Mouse (Mus musculus): ENCODE data around the gene Defb13. TPM values are rescaled to one million over a fixed set of nuclear protein-coding genes. Genes with fewer than 3 reads are reported as not detected.
"Not testable (repeated sequence)": the region's sequence is repeated elsewhere in the genome, so short reads cannot be mapped to it uniquely, and the experiment has no call there.

Gene Defb13
- not detected in 2 replicates for polyA plus RNA-seq (2014; fragmentation: Nextera tagmentation; extraction: Ambion mirVana)

DNA sequence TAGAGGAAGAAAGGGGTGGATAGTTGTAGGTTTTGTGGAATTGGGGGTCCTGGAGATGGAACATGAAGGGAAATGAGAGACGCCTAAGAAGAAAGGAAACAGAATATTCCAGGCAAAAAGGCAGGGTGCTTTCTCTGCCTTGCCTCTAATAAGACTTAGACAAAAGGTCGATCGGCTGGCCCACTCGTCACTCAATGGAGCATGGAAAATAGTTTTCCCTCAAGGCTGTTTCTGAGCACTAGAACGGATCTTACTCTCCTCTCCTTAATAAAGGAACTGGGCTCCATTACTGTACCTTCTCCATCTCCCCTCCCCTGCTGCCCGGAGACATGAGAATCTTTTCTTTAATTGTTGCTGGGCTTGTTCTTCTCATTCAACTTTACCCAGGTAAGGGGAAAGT is at the start of gene Defb13:
Gene Defb13, plus strand, starts transcription at position 301 of the 400 bp plus-strand sequence.
- H3K4me3 ChIP-seq (ENCODE audit: low read depth, low read length), result no peak within 1 kb of the TSS
- no peak for ATAC-seq (replicated peaks; ENCODE audit: low FRiP score)
- H3K4me1 ChIP-seq (replicated peaks; ENCODE audit: control insufficient read depth, insufficient read depth, low read length), result no peaks in the 10 kb centered on the region
- no peak for DNase-seq (ENCODE audit: low spot score)
- H3K27ac ChIP-seq (ENCODE audit: low read depth, low read length), result no peak within 1 kb of the TSS
- no peaks in the 10 kb centered on the region for H3K36me3 ChIP-seq (ENCODE audit: control insufficient read depth, insufficient read depth, low read length)
- H3K27me3 ChIP-seq (replicated peaks; ENCODE audit: control insufficient read depth, insufficient read depth, low read length), result no peaks in the 10 kb centered on the region
- H3K9me3 ChIP-seq (ENCODE audit: control insufficient read depth, low read length), result no peaks in the 10 kb centered on the region
- H3K9ac ChIP-seq (ENCODE audit: low read depth, low read length), result no peak within 1 kb of the TSS
- 85% methylated on average over 6 of the region's 6 CpGs for WGBS
- H3K4me2 ChIP-seq, result no peak within 1 kb of the TSS

DNA sequence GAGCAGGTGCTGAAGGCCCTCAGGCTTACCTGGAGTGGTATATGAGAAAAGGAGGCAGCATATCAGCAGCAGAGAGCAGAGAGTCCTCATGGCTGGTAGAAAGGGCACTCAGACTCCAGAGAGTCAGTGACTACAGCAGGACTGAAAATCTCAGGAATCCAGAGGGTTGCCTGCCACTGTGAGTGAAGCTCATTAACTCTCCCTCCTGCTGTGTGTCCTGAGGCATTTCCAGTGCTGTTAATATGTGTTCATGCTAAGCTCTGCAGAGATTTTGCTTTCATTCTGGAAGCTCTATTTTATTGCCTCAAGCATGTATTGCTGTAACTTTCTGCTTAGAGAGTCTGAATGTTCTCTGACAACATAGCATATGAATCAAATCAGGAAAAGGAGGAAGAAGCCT is 40.3 kb upstream of the Defb13 start, which contains the start of gene Defb11:
Gene Defb11, minus strand, starts transcription at position 123 of the 400 bp plus-strand sequence.
- H3K4me2 ChIP-seq; H3K9me3 ChIP-seq (ENCODE audit: control insufficient read depth, low read length); ATAC-seq (replicated peaks; ENCODE audit: low FRiP score); H3K36me3 ChIP-seq (ENCODE audit: control insufficient read depth, insufficient read depth, low read length); H3K9ac ChIP-seq (ENCODE audit: low read depth, low read length); H3K27ac ChIP-seq (ENCODE audit: low read depth, low read length); H3K27me3 ChIP-seq (replicated peaks; ENCODE audit: control insufficient read depth, insufficient read depth, low read length); H3K4me3 ChIP-seq (ENCODE audit: low read depth, low read length); DNase-seq (ENCODE audit: low spot score); H3K4me1 ChIP-seq (replicated peaks; ENCODE audit: control insufficient read depth, insufficient read depth, low read length): not testable (repeated sequence)

DNA sequence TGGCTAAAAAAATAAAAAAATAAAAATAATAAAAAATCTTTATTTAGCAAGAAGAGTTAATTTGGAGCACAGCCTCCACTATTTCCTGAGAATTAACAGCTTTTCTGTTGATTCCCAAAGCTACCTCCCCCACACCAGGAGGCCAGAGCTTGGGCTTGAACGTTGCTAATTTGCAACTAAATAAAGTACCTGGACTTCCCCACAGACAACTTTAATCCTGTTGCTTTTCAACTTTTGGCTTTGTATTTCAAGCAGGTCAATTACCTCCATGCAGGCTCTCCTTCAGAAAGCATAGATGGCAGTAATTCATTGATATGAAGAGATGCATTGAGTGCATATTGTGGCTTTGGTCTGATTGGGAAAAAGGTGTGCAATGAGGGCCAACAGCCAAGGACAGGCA is 34.6 kb upstream of the Defb13 start:
- Histone ChIP-seq H3K9me3 (ENCODE audit: control insufficient read depth, low read length) (no peaks in the 10 kb centered on the region), H3K4me3 (ENCODE audit: low read depth, low read length) (no peak overlapping the region), H3K27me3 (replicated peaks; ENCODE audit: control insufficient read depth, insufficient read depth, low read length) (no peaks in the 10 kb centered on the region), H3K9ac (ENCODE audit: low read depth, low read length) (no peak overlapping the region), H3K27ac (ENCODE audit: low read depth, low read length) (no peak overlapping the region), H3K36me3 (ENCODE audit: control insufficient read depth, insufficient read depth, low read length) (no peaks in the 10 kb centered on the region), H3K4me1 (replicated peaks; ENCODE audit: control insufficient read depth, insufficient read depth, low read length) (no peaks in the 10 kb centered on the region), H3K4me2 (no peak overlapping the region)
- 28% methylated on average over 1 of the region's 1 CpGs for WGBS
- ATAC-seq (replicated peaks; ENCODE audit: low FRiP score) (no peak), DNase-seq (ENCODE audit: low spot score) (no peak)

DNA sequence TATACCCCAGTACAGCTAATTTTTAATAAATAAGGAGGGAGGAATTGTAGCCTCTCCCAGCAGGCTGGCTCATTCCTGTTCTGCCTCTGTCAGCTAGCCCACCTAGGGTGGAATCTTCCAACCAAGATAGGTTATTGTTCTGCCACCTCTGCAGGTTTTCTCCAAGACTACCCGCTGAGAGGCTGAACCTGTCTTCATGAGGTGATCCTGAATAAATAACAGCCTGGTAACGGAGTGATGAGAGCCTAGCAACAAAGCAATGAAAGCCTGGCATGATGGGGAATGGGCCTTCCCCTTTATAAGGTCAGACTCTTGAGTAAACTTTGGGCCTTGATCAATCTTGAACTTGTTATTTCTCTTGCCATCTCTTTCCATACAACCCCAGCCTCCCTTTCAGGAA is 34.0 kb upstream of the Defb13 start:
- H3K27ac ChIP-seq (ENCODE audit: low read depth, low read length), result no peak overlapping the region
- H3K4me1 ChIP-seq (replicated peaks; ENCODE audit: control insufficient read depth, insufficient read depth, low read length), result no peaks in the 10 kb centered on the region
- no peak overlapping the region for H3K4me3 ChIP-seq (ENCODE audit: low read depth, low read length)
- no peaks in the 10 kb centered on the region for H3K27me3 ChIP-seq (replicated peaks; ENCODE audit: control insufficient read depth, insufficient read depth, low read length)
- H3K4me2 ChIP-seq, result no peak overlapping the region
- no peak for ATAC-seq (replicated peaks; ENCODE audit: low FRiP score)
- H3K36me3 ChIP-seq (ENCODE audit: control insufficient read depth, insufficient read depth, low read length), result no peaks in the 10 kb centered on the region
- 22% methylated on average over 2 of the region's 2 CpGs for WGBS
- no peak overlapping the region for H3K9ac ChIP-seq (ENCODE audit: low read depth, low read length)
- no peak for DNase-seq (ENCODE audit: low spot score)
- no peaks in the 10 kb centered on the region for H3K9me3 ChIP-seq (ENCODE audit: control insufficient read depth, low read length)

DNA sequence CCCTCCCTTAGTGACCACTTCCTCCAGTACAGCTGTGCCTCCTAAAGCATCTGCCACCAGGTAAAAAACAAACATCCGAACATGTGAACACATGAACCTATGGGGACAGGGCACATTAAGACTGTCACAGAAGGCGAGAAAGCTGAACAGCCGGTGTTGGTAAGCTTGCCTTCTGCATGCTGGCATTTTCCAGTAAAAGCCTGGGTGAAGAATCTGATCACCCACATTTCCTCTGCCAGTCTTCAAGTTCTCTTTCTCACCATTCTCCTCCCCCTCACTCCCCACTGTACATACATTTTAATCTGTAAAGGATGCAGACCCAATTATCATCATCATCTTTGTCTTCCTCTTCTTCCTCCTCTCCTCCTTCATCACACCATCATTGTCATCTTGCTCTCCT is 30.9 kb upstream of the Defb13 start:
- Histone ChIP-seq H3K27me3 (replicated peaks; ENCODE audit: control insufficient read depth, insufficient read depth, low read length) (no peaks in the 10 kb centered on the region), H3K36me3 (ENCODE audit: control insufficient read depth, insufficient read depth, low read length) (no peaks in the 10 kb centered on the region), H3K9me3 (ENCODE audit: control insufficient read depth, low read length) (no peaks in the 10 kb centered on the region), H3K27ac (ENCODE audit: low read depth, low read length) (no peak overlapping the region), H3K4me3 (ENCODE audit: low read depth, low read length) (no peak overlapping the region), H3K4me1 (replicated peaks; ENCODE audit: control insufficient read depth, insufficient read depth, low read length) (no peaks in the 10 kb centered on the region), H3K4me2 (no peak overlapping the region), H3K9ac (ENCODE audit: low read depth, low read length) (no peak overlapping the region)
- DNase-seq (ENCODE audit: low spot score) (no peak), ATAC-seq (replicated peaks; ENCODE audit: low FRiP score) (no peak)
- 78% methylated on average over 3 of the region's 3 CpGs for WGBS

DNA sequence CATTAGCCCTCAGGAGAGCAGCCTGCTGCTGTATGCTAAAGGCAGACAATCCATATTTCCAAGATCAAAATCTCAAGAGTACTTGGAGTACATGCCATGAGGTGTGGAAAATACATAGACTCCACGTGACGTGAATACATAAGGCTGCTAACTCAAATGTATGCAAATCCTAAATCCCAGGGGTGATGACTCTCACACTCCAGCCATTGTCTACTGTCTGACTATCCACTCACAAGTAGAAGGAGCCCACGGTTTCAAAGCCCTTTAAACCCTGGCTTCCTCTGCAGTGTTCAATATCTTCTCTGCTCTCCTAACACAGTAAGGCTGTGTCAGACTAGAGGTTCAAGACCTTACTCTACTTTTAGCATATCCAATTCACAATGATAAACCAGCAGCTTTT is 15.8 kb upstream of the Defb13 start:
- not testable (repeated sequence) for H3K9me3 ChIP-seq (ENCODE audit: control insufficient read depth, low read length); DNase-seq (ENCODE audit: low spot score); H3K4me3 ChIP-seq (ENCODE audit: low read depth, low read length); H3K4me2 ChIP-seq; H3K27ac ChIP-seq (ENCODE audit: low read depth, low read length); H3K9ac ChIP-seq (ENCODE audit: low read depth, low read length); H3K4me1 ChIP-seq (replicated peaks; ENCODE audit: control insufficient read depth, insufficient read depth, low read length); H3K36me3 ChIP-seq (ENCODE audit: control insufficient read depth, insufficient read depth, low read length); ATAC-seq (replicated peaks; ENCODE audit: low FRiP score); H3K27me3 ChIP-seq (replicated peaks; ENCODE audit: control insufficient read depth, insufficient read depth, low read length)
- WGBS, result 80% methylated on average over 3 of the region's 3 CpGs

DNA sequence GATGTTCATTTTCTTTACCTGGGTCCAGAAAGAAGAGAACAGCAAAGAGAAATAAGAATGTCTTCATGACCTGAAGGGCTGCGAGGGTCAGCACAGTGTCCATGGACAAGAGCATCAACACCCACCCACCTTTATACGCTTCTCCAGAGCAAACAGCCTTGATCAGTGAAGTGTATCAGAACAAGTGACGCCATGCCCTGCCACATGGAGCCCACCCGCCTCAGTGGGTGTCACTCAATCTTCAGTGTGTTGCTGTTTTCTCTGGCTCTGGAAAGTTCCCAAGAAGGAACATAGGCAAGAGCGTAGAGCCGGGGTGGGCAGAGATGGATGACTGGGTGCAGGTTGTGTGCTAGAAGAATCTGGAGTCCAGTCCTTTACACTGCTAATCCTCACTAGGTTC is 14.0 kb upstream of the Defb13 start, which contains the start of gene Defb15:
Gene Defb15, minus strand, starts transcription at position 101 of the 400 bp plus-strand sequence.
- Histone ChIP-seq H3K4me3 (ENCODE audit: low read depth, low read length) (no peak within 1 kb of the TSS), H3K27me3 (replicated peaks; ENCODE audit: control insufficient read depth, insufficient read depth, low read length) (no peaks in the 10 kb centered on the region), H3K4me1 (replicated peaks; ENCODE audit: control insufficient read depth, insufficient read depth, low read length) (no peaks in the 10 kb centered on the region), H3K9me3 (ENCODE audit: control insufficient read depth, low read length) (no peaks in the 10 kb centered on the region), H3K36me3 (ENCODE audit: control insufficient read depth, insufficient read depth, low read length) (no peaks in the 10 kb centered on the region), H3K4me2 (no peak within 1 kb of the TSS), H3K9ac (ENCODE audit: low read depth, low read length) (no peak within 1 kb of the TSS), H3K27ac (ENCODE audit: low read depth, low read length) (no peak within 1 kb of the TSS)
- no peak for ATAC-seq (replicated peaks; ENCODE audit: low FRiP score)
- DNase-seq (ENCODE audit: low spot score), result no peak
- WGBS, result 87% methylated on average over 6 of the region's 6 CpGs

DNA sequence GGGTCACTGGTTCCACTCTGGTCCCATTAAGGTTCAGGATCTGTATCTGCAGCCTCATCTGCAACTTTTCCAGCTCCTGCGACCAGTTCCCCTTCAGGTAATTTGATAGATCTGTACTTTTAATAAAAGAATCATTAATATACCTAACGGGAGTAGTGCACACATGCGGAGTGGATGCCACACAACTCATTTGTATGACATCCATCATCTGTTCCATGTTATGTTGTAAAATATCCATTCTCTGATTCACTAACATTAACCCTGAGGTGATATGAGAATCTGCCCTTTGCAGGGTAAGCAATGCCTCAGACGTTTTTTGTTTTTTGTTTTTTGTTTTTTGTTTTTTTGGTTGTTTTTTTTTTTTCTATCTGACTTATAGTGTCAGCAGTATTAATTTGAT is 8.5 kb upstream of the Defb13 start, which contains the start of gene Defb35:
Gene Defb35, plus strand, starts transcription at position 301 of the 400 bp plus-strand sequence.
- not testable (repeated sequence) for DNase-seq (ENCODE audit: low spot score); H3K4me3 ChIP-seq (ENCODE audit: low read depth, low read length); ATAC-seq (replicated peaks; ENCODE audit: low FRiP score); H3K4me1 ChIP-seq (replicated peaks; ENCODE audit: control insufficient read depth, insufficient read depth, low read length); H3K27me3 ChIP-seq (replicated peaks; ENCODE audit: control insufficient read depth, insufficient read depth, low read length); H3K4me2 ChIP-seq; H3K9me3 ChIP-seq (ENCODE audit: control insufficient read depth, low read length); H3K36me3 ChIP-seq (ENCODE audit: control insufficient read depth, insufficient read depth, low read length); H3K9ac ChIP-seq (ENCODE audit: low read depth, low read length); H3K27ac ChIP-seq (ENCODE audit: low read depth, low read length)
- WGBS, result 77% methylated on average over 4 of the region's 4 CpGs

DNA sequence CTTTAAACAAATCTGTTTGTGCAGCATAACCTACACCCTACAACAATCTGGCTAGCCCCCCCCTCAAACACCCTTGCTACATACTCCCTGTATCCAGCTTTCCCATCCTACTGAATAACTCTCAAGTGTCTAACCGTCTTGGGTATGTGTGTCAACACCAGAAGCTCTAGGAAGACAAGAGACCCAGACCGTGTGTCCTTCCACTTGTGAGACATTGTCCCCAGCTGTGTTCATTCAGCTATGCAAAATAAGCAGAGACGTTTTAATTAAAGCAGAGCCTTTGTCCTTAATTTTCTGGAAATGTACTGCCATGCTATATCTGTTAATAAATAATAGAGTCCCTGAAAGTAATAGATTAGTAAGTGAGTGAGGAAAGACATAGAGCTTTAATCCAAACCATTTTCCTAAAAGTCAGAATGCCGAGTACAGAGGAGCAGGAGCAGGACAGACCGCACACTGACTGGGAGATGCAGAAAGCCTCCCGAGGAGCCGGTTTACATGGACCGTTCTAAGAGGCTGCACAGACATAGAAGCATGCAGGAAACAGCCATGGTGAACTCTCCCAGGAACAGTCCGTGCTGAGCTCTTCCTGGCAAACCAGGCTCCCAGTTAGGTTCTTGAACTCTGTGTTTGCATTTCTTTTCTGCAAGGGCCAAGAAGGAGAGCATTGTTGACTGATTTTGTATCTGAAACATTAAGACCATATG is 902 bp downstream of the Defb13 start:
- DNase-seq (ENCODE audit: low spot score), result no peak
- Histone ChIP-seq H3K27ac (ENCODE audit: low read depth, low read length) (no peak overlapping the region), H3K4me1 (replicated peaks; ENCODE audit: control insufficient read depth, insufficient read depth, low read length) (no peaks in the 10 kb centered on the region), H3K36me3 (ENCODE audit: control insufficient read depth, insufficient read depth, low read length) (no peaks in the 10 kb centered on the region), H3K4me3 (ENCODE audit: low read depth, low read length) (no peak overlapping the region), H3K9ac (ENCODE audit: low read depth, low read length) (no peak overlapping the region), H3K9me3 (ENCODE audit: control insufficient read depth, low read length) (no peaks in the 10 kb centered on the region), H3K27me3 (replicated peaks; ENCODE audit: control insufficient read depth, insufficient read depth, low read length) (no peaks in the 10 kb centered on the region), H3K4me2 (no peak overlapping the region)
- WGBS, result 77% methylated on average over 9 of the region's 9 CpGs
- no peak for ATAC-seq (replicated peaks; ENCODE audit: low FRiP score)

All from liver, embryonic 11.5 days (tissue).